Mouse (Mus musculus) heart, embryonic 16.5 days (tissue): ENCODE measurements around the gene Gm13278. TPM values are rescaled to one million over a fixed set of nuclear protein-coding genes. Genes with fewer than 3 reads are reported as not detected.
"Not testable (repeated sequence)": the region's sequence is repeated elsewhere in the genome, so short reads cannot be mapped to it uniquely, and the experiment has no call there.

Experiments used
- ATAC-seq: fragments of 200-750 bp; cut with Nextera tagmentation; replicated peaks from 2 replicates; pipeline ENCODE4 v1.8.0; 2017; ENCODE audit warnings: moderate number of reproducible peaks; ENCODE audit not compliant: insufficient read depth, low FRiP score; ENCODE audit errors: extremely low read depth
- H3K27ac ChIP-seq: fragments of 300-500 bp; sonication (generic); 2 replicates; pipeline ENCODE4 v1.5.1; 2014; ENCODE audit warnings: mild to moderate bottlenecking, low read length, control low read depth, moderate library complexity
- H3K27me3 ChIP-seq: fragments of 300-500 bp; sonication (generic); 2 replicates; pipeline ENCODE4 v1.6.1; 2014; ENCODE audit warnings: low read length, mixed read lengths; ENCODE audit not compliant: control insufficient read depth, insufficient read depth
- H3K36me3 ChIP-seq: fragments of 300-500 bp; sonication (generic); 2 replicates; pipeline ENCODE4 v1.6.1; 2014; ENCODE audit not compliant: control insufficient read depth, insufficient read depth
- H3K4me1 ChIP-seq: fragments of 300-500 bp; sonication (generic); 2 replicates; pipeline ENCODE4 v1.6.1; 2014; ENCODE audit warnings: low read length, mixed read lengths; ENCODE audit not compliant: control insufficient read depth, insufficient read depth
- H3K4me2 ChIP-seq: fragments of 300-500 bp; sonication (generic); 2 replicates; pipeline ENCODE4 v1.6.1; 2014; ENCODE audit warnings: low read depth, mild to moderate bottlenecking, control low read depth, low read length
- H3K4me3 ChIP-seq: fragments of 300-500 bp; sonication (generic); 2 replicates; pipeline ENCODE4 v1.5.1; 2014; ENCODE audit warnings: mild to moderate bottlenecking, control low read depth, low read length
- H3K9ac ChIP-seq: fragments of 300-500 bp; sonication (generic); 2 replicates; pipeline ENCODE4 v1.6.1; 2014; ENCODE audit warnings: low read length, control low read depth
- H3K9me3 ChIP-seq: fragments of 300-500 bp; sonication (generic); replicated peaks from 2 replicates; pipeline ENCODE4 v1.6.1; 2016; ENCODE audit warnings: low read length; ENCODE audit not compliant: control insufficient read depth
- WGBS: fragments of 180-500 bp; shearing (Covaris S2); extraction: QIAGEN DNeasy Blood & Tissue Kit; methylation state at CpG from one replicate; pipeline ENCODE4 v1.1.7; 2014; 5-methylcytosine and 5-hydroxymethylcytosine counted together
- polyA plus RNA-seq: library from polyadenylated mRNA; unstranded; fragments of >200 nt; fragmentation: Nextera tagmentation; extraction: Ambion mirVana; gene quantifications from 2 replicates; pipeline ENCODE4 v1.2.1, GENCODE M21; 2015

The Gm13278 gene
- polyA plus RNA-seq, 1 experiment from 2014 or later, result not detected

GRCm38 (mm10) chr4:88781831-88782230 lies 9.5 kb upstream of the Gm13278 start, which contains the start of gene Ifnz:
Ifnz (plus strand) TSS chr4:88782131.
- WGBS, result 20% methylated on average over 3 of the region's 7 CpGs
- Histone ChIP-seq H3K9ac (peak within 1 kb of the TSS; percentile 43; the same call in 1 of the 2 replicates), H3K4me3 (peak within 1 kb of the TSS; percentile 33), H3K27ac (peak within 1 kb of the TSS; percentile 62), H3K4me2 (peak within 1 kb of the TSS; percentile 47)
- not testable (repeated sequence) for H3K27me3 ChIP-seq, H3K36me3 ChIP-seq, H3K9me3 ChIP-seq, H3K4me1 ChIP-seq, ATAC-seq

- 0% methylated on average over 12 of the region's 31 CpGs for WGBS
- not testable (repeated sequence) for ATAC-seq, H3K27me3 ChIP-seq, H3K36me3 ChIP-seq, H3K4me1 ChIP-seq, H3K9me3 ChIP-seq
- Histone ChIP-seq H3K27ac (peak overlapping the region; percentile 62), H3K9ac (peak overlapping the region; percentile 43; the same call in 1 of the 2 replicates), H3K4me2 (peak overlapping the region; percentile 47), H3K4me3 (peak overlapping the region; percentile 33)
These were observed 9.0 kb upstream of the Gm13278 start for GRCm38 (mm10) chr4:88782335-88782734.

DNA sequence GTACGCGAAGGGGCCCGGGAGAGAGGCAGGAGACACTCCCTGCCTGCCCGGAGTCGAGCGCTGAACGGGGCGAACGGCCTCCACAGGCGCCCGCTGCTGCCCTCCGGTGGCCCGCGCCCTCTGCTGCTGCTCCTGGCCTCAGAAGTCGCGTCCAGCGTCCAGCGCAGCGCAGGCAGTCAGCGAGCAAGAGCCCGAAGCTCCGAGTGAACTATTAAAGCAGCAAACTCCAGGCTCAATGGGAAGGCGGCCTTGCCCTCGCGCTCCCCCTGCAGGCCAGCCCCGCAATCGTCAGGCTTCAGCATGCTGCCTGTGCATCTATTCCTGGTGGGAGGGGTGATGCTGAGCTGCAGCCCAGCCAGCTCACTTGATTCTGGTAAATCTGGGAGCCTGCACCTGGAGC lies 5.9 kb upstream of the Gm13278 start, which contains the start of gene Gm13276:
Gene Gm13276, plus strand, starts transcription at position 301 of the 400 bp plus-strand sequence.
- H3K4me1 ChIP-seq, H3K9me3 ChIP-seq, H3K36me3 ChIP-seq, ATAC-seq, H3K27me3 ChIP-seq, H3K27ac ChIP-seq, H3K4me2 ChIP-seq, H3K4me3 ChIP-seq, H3K9ac ChIP-seq: not testable (repeated sequence)
- no CpG with 5 or more reads among the region's 27 CpGs for whole genome bisulfite sequencing

- ATAC-seq, H3K27me3 ChIP-seq, H3K27ac ChIP-seq, H3K4me1 ChIP-seq, H3K9me3 ChIP-seq, H3K36me3 ChIP-seq, H3K4me3 ChIP-seq, H3K9ac ChIP-seq, H3K4me2 ChIP-seq: not testable (repeated sequence)
- 0% methylated on average over 1 of the region's 28 CpGs for WGBS
These were observed 2.9 kb upstream of the Gm13278 start, which contains the start of gene Gm13277 for GRCm38 (mm10) chr4:88788402-88788801. Gm13277 (plus strand) TSS chr4:88788632.

DNA sequence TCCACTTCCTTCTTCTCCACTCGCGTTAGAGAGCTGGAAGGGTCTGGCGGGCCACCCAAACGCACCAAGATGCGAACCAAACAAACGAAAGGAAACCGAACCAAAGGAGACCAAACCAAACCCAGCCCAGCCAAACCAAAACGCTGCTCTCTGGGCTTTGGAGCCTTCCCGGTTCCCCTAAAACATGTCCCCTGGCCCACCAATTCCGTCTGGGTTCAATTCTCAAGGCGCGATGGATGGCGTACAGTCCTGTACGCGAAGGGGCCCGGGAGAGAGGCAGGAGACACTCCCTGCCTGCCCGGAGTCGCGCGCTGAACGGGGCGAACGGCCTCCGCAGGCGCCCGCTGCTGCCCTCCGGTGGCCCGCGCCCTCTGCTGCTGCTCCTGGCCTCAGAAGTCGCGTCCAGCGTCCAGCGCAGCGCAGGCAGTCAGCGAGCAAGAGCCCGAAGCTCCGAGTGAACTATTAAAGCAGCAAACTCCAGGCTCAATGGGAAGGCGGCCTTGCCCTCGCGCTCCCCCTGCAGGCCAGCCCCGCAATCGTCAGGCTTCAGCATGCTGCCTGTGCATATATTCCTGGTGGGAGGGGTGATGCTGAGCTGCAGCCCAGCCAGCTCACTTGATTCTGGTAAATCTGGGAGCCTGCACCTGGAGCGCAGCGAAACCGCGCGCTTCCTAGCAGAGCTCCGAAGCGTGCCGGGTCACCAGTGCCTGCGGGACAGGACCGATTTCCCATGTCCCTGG lies 2.8 kb downstream of the Gm13278 start, which contains the start of gene Gm13275:
Gene Gm13275, plus strand, starts transcription at position 552 of the 740 bp plus-strand sequence.
- WGBS, result 0% methylated on average over 10 of the region's 52 CpGs
- not testable (repeated sequence) for H3K36me3 ChIP-seq, H3K27ac ChIP-seq, H3K4me1 ChIP-seq, H3K4me3 ChIP-seq, H3K9ac ChIP-seq, H3K9me3 ChIP-seq, ATAC-seq, H3K27me3 ChIP-seq, H3K4me2 ChIP-seq

- WGBS, result no CpG with 5 or more reads among the region's 28 CpGs
- H3K4me2 ChIP-seq, H3K4me1 ChIP-seq, ATAC-seq, H3K36me3 ChIP-seq, H3K27ac ChIP-seq, H3K27me3 ChIP-seq, H3K9ac ChIP-seq, H3K9me3 ChIP-seq, H3K4me3 ChIP-seq: not testable (repeated sequence)
These were observed 5.7 kb downstream of the Gm13278 start, which contains the start of gene Gm13279 for GRCm38 (mm10) chr4:88797097-88797496. Gm13279 (plus strand) TSS chr4:88797397.

- 8% methylated on average over 5 of the region's 7 CpGs for WGBS
These were observed 8.0 kb downstream of the Gm13278 start, which contains the start of gene Gm13285 for GRCm38 (mm10) chr4:88799365-88799764. Gm13285 (plus strand) TSS chr4:88799665.

DNA sequence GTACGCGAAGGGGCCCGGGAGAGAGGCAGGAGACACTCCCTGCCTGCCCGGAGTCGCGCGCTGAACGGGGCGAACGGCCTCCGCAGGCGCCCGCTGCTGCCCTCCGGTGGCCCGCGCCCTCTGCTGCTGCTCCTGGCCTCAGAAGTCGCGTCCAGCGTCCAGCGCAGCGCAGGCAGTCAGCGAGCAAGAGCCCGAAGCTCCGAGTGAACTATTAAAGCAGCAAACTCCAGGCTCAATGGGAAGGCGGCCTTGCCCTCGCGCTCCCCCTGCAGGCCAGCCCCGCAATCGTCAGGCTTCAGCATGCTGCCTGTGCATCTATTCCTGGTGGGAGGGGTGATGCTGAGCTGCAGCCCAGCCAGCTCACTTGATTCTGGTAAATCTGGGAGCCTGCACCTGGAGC lies 11.6 kb downstream of the Gm13278 start, which contains the start of gene Gm13287:
Gene Gm13287, plus strand, starts transcription at position 301 of the 400 bp plus-strand sequence.
- H3K4me1 ChIP-seq, H3K9ac ChIP-seq, H3K27me3 ChIP-seq, H3K4me3 ChIP-seq, H3K4me2 ChIP-seq, H3K36me3 ChIP-seq, ATAC-seq, H3K9me3 ChIP-seq, H3K27ac ChIP-seq: not testable (repeated sequence)
- WGBS, result no CpG with 5 or more reads among the region's 29 CpGs

More at GRCm38 (mm10) chr4:88799365-88799764, 8.0 kb downstream of the Gm13278 start, which contains the start of gene Gm13285:
- H3K4me2 ChIP-seq, H3K4me3 ChIP-seq, H3K4me1 ChIP-seq, H3K36me3 ChIP-seq, H3K9me3 ChIP-seq, H3K9ac ChIP-seq, ATAC-seq, H3K27me3 ChIP-seq, H3K27ac ChIP-seq: not testable (repeated sequence)

DNA sequence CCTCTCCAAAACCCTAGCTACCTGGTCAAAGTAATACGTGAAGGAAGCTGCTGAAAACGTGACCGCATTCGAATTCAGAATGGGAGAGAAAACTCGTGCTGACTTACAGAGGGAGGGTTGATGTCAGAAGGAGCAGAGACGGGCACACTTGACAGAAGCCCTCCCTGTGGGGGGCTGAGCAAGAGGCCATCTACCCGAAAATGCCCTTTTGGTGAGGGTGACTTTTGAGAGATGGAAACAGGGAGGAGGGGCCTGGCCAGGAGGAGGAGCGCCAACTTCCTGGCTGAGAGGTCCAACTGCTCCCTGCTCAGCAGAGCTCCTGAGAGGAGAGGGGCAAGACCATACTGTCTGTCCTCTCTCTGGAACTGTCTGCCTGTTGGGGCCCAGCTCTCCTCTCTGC lies 13.9 kb downstream of the Gm13278 start, which contains the start of gene Gm13288:
Gene Gm13288, plus strand, starts transcription at position 301 of the 400 bp plus-strand sequence.
- H3K27ac ChIP-seq, H3K4me2 ChIP-seq: not testable (repeated sequence)
- no CpG with 5 or more reads among the region's 8 CpGs for WGBS

More for the DNA sequence above, 13.9 kb downstream of the Gm13278 start, which contains the start of gene Gm13288:
- H3K4me1 ChIP-seq, H3K9me3 ChIP-seq, H3K9ac ChIP-seq, H3K27me3 ChIP-seq, ATAC-seq, H3K36me3 ChIP-seq: not testable (repeated sequence)
- peak within 1 kb of the TSS; percentile 34 for H3K4me3 ChIP-seq
